Mouse (Mus musculus) liver, adult 2 months (tissue): ENCODE measurements around the gene Spg7. TPM values are rescaled to one million over a fixed set of nuclear protein-coding genes. Genes with fewer than 3 reads are reported as not detected.

ENCODE experiments used
- DNase-seq: peaks from one replicate; pipeline ENCODE4 v3.0.0-alpha.2; 2011; ENCODE audit warnings: low read depth, low spot score; ENCODE audit errors: extremely low read depth
- H3K27ac ChIP-seq: fragments of 200-500 bp; replicated peaks from 2 replicates; pipeline ENCODE4 v1.5.1; 2012; ENCODE audit warnings: low read depth, mild to moderate bottlenecking, control low read depth, inconsistent platforms, low read length; ENCODE audit not compliant: insufficient read depth
- H3K27me3 ChIP-seq: fragments of 200-500 bp; 2 replicates; pipeline ENCODE4 v1.6.1; 2012; ENCODE audit warnings: mild to moderate bottlenecking, moderate library complexity, low read length, inconsistent platforms; ENCODE audit not compliant: control insufficient read depth, insufficient read depth
- H3K36me3 ChIP-seq: fragments of 200-500 bp; 2 replicates; pipeline ENCODE4 v1.6.1; 2012; ENCODE audit warnings: low read length, inconsistent platforms; ENCODE audit not compliant: control insufficient read depth, insufficient read depth
- H3K4me1 ChIP-seq: fragments of 200-500 bp; 2 replicates; pipeline ENCODE4 v1.6.1; 2011; ENCODE audit warnings: low read length; ENCODE audit not compliant: control insufficient read depth, insufficient read depth
- H3K4me3 ChIP-seq: fragments of 200-500 bp; 2 replicates; pipeline ENCODE4 v1.5.1; 2011; ENCODE audit warnings: low read depth, mild to moderate bottlenecking, control low read depth, low read length, moderate library complexity; ENCODE audit not compliant: insufficient read depth
- H3K79me2 ChIP-seq: fragments of 200-500 bp; 2 replicates; pipeline ENCODE4 v1.6.1; 2012; ENCODE audit warnings: inconsistent platforms, mild to moderate bottlenecking, low read length, moderate library complexity; ENCODE audit not compliant: control insufficient read depth, insufficient read depth
- H3K9ac ChIP-seq: fragments of 200-500 bp; 2 replicates; pipeline ENCODE4 v1.6.1; 2012; ENCODE audit warnings: low read depth, mild to moderate bottlenecking, control low read depth, inconsistent platforms, low read length
- CTCF ChIP-seq: fragments of 200-500 bp; IDR thresholded peaks from 2 replicates; pipeline ENCODE4 v1.5.1; 2011; ENCODE audit warnings: low read depth, low read length, control low read depth
- POLR2A ChIP-seq: fragments of 200-500 bp; IDR thresholded peaks from 2 replicates; pipeline ENCODE4 v1.6.1; 2011; ENCODE audit warnings: low read length, control low read depth; ENCODE audit not compliant: insufficient read depth; ENCODE audit errors: extremely low read depth
- WGBS: fragments of 180-500 bp; shearing (Covaris S2); methylation state at CpG from one replicate; pipeline ENCODE4 v1.1.7; 2018; 5-methylcytosine and 5-hydroxymethylcytosine counted together
- polyA plus RNA-seq: library from polyadenylated mRNA; depleted of rRNA; stranded (reverse); fragments of >200 nt; gene quantifications from 2 replicates; pipeline ENCODE4 v1.2.3, GENCODE M21; 2012
- total RNA-seq: library from RNA; depleted of rRNA; stranded (reverse); fragments of >200 nt; gene quantifications from 2 replicates; pipeline ENCODE4 v1.2.3, GENCODE M21; 2014

Spg7 gene
- total and polyA plus RNA-seq, 2 experiments = 27.4 to 62.4 TPM

DNA sequence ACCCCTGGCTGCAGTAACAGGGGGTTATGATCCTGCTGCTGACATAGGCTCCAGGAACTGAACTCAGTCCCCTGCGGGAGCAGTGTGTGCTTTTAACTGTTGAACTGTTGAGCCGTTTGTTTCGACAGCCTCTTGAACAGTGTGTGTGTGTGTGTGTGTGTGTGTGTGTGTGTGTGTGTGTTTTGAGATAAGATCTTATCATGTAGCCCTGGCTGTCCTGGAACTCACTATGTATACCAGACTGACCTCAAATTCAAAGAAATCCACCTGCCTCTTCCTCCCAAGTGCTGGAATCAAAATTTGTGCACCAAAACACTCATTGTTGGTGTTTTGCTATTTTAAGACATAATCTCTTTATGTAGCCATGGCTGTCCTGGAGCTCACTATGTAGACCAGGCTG is 51.9 kb downstream of the Spg7 start:
- no peak overlapping the region for H3K27ac ChIP-seq
- 16% methylated on average over 3 of the region's 3 CpGs for WGBS
- H3K9ac ChIP-seq = no peak overlapping the region
- H3K4me1 ChIP-seq = no peaks in the 10 kb centered on the region
- no peak for TF ChIP-seq POLR2A
- TF ChIP-seq CTCF = no peak
- peaks cover 10% of the 10 kb centered on the region for H3K27me3 ChIP-seq
- DNase-seq = no peak
- no peak overlapping the region for H3K4me3 ChIP-seq
- H3K36me3 ChIP-seq = no peaks in the 10 kb centered on the region
- no peaks in the 10 kb centered on the region for H3K79me2 ChIP-seq

DNA sequence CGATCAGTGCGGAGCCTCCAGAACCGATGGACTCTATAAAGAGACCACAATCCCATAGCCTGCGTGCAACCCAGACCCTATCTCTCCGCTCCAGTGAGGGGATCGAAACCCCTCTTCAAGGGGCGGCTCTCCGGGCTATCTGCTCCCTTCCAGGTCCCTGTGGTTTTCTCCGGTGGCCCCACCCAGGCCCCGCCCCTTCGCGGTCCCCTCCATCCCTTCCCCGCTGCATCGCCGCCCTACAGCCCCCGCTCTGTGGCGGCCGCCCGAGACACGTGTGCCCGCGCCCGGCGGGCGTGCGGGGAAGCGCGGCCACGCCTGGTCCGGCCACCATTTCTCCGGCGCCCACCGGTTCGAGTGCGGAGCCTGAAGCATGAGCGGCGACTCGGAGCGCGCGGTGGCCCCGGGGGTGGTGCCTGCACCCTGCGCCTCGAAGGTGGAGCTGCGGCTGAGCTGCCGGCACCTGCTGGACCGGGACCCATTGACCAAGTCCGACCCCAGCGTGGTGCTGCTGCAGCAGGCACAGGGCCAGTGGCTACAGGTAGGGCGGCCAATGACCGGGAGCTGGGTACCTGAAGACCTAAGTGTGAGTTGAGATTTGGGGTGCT is 54.5 kb downstream of the Spg7 start, which contains the start of gene Cpne7:
Gene Cpne7 (plus strand): TSS at position 248 of the 605 bp plus-strand sequence.
- no peaks in the 10 kb centered on the region for H3K79me2 ChIP-seq
- DNase-seq = no peak
- H3K9ac ChIP-seq = no peak within 1 kb of the TSS

DNA sequence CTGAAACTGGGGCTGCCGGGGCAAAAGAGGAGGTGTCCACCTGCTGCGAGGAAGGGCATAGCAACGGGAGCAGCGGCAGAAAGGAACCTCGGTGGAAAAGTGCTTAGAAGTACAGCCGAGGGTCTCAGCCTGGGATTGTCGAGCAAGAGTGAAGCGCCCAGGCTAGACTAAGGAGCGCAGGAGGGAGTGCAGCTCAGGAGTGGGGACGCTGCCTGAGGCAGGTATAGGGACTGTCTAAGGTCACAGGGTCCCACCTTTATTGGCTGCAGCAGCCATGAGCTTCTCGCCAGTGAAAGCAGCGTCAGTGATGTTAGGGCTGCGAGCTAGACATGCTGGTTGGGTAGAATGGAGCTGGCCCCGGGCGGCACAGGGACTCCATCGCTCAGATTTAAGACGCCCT is 55.0 kb downstream of the Spg7 start:
- peaks cover 10% of the 10 kb centered on the region for H3K27me3 ChIP-seq
- no peak overlapping the region for H3K27ac ChIP-seq
- H3K79me2 ChIP-seq = no peaks in the 10 kb centered on the region
- no peak overlapping the region for H3K9ac ChIP-seq
- H3K36me3 ChIP-seq = no peaks in the 10 kb centered on the region
- no peak for TF ChIP-seq POLR2A
- no peak for TF ChIP-seq CTCF
- H3K4me3 ChIP-seq = peak overlapping the region; percentile 18; the same call in 1 of the 2 replicates
- H3K4me1 ChIP-seq = no peaks in the 10 kb centered on the region
- DNase-seq = no peak
- 7% methylated on average over 17 of the region's 17 CpGs for WGBS

More for the DNA sequence above, 54.5 kb downstream of the Spg7 start, which contains the start of gene Cpne7:
- TF ChIP-seq POLR2A (no peak), CTCF (no peak)
- H3K27ac ChIP-seq = no peak within 1 kb of the TSS
- no peaks in the 10 kb centered on the region for H3K36me3 ChIP-seq
- peak within 1 kb of the TSS; percentile 18; the same call in 1 of the 2 replicates for H3K4me3 ChIP-seq
- peaks cover 10% of the 10 kb centered on the region for H3K27me3 ChIP-seq
- WGBS = 2% methylated on average over 51 of the region's 51 CpGs
- no peaks in the 10 kb centered on the region for H3K4me1 ChIP-seq

DNA sequence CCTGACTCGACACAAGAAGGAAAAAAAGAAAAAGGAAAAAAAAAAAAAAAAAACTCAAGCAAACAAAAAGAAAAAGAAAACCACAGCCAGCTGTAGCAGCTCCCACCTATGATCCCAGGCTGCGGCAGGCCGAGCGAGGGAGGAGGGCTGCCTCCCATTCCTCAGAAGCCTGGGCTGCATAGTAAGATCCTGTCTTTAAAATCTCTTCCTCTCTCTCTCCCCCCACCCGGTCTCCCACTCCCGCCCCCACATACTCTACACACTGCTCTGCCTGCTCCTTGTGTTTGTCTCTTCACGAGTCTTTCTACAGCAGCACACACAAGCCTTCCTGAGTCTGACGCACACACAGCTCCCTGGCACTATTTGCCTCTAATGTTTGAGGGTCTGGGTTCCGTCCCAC is 59.3 kb downstream of the Spg7 start:
- Histone ChIP-seq H3K4me3 (no peak overlapping the region), H3K79me2 (no peaks in the 10 kb centered on the region), H3K27me3 (peaks cover 10% of the 10 kb centered on the region), H3K27ac (no peak overlapping the region), H3K4me1 (peaks cover 1% of the 10 kb centered on the region), H3K36me3 (no peaks in the 10 kb centered on the region), H3K9ac (no peak overlapping the region)
- no peak for TF ChIP-seq CTCF
- no peak for TF ChIP-seq POLR2A
- WGBS = 78% methylated on average over 9 of the region's 9 CpGs
- DNase-seq = no peak

DNA sequence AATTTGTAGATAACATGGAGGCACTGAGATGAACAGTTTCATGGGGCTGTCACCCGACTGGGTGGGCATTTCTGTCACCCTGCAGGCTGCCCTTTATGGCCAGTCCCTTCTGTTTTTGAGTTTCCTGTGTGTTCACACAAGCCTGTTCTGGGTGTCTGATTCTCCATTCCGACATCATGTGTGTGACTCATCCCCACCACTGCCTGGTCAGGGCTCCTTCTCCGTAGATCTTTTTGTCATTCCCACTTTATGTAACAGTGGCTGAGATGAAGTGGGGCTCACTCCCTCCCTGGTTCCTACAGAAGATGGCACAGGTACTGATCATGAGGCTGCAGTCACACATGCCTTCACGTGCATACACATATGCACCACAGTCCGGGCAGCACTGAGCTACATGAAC is 59.9 kb downstream of the Spg7 start:
- H3K4me3 ChIP-seq = no peak overlapping the region
- 87% methylated on average over 5 of the region's 5 CpGs for WGBS
- no peaks in the 10 kb centered on the region for H3K79me2 ChIP-seq
- no peak overlapping the region for H3K27ac ChIP-seq
- H3K36me3 ChIP-seq = no peaks in the 10 kb centered on the region
- TF ChIP-seq CTCF (no peak), POLR2A (no peak)
- no peak overlapping the region for H3K9ac ChIP-seq
- H3K27me3 ChIP-seq = peaks cover 5% of the 10 kb centered on the region
- peaks cover 1% of the 10 kb centered on the region for H3K4me1 ChIP-seq
- no peak for DNase-seq

DNA sequence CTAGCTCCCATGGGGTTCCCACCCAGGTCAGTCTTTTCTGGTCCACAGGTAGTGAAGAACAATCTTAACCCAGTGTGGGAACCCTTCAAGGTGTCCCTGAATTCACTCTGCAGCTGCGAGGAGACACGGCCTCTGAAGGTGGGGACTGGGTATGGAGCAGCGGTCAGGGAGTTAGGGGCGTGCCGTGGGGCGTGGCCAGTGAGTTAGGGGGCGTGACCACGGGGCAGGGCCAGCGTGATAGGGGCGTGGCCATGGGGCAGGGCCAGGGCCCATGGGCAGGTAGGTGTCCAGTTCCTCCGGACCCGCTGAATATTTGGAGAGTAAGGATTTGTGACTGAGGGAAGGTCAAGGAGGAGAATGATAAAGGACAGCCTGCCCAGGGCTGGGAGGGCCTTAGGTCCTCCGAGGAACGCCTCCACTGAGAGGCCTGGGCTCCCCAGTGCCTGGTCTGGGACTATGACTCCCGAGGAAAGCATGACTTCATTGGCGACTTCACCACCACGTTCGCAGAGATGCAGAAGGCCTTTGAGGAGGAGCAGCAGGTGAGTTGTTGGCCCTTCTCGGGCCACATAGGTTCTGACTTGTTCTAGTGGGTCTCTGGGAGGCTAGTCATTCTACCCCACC is 63.6 kb downstream of the Spg7 start:
- DNase-seq = peak; percentile 17
- Histone ChIP-seq H3K4me3 (no peak overlapping the region), H3K27ac (no peak overlapping the region), H3K36me3 (no peaks in the 10 kb centered on the region), H3K79me2 (no peaks in the 10 kb centered on the region), H3K27me3 (no peaks in the 10 kb centered on the region), H3K4me1 (peaks cover 1% of the 10 kb centered on the region), H3K9ac (no peak overlapping the region)
- no peak for TF ChIP-seq CTCF
- TF ChIP-seq POLR2A = no peak
- 11% methylated on average over 19 of the region's 19 CpGs for WGBS
